Mouse (Mus musculus) fat pad, adult 2 months (tissue): Measurements from ENCODE around the gene Zfc3h1.

Experiments
- DNase-seq: peaks from one replicate; pipeline ENCODE4 v3.0.0-alpha.2; 2011; ENCODE audit warnings: low read depth, low spot score; ENCODE audit errors: extremely low read depth

Gene Zfc3h1

GRCm38 (mm10) chr10:115473213-115473961, 88.6 kb downstream of the Zfc3h1 start:
- no peak for DNase-seq

GRCm38 (mm10) chr10:115475000-115475550, 90.3 kb downstream of the Zfc3h1 start:
- DNase-seq: no peak

- no peak for DNase-seq
These were observed 91.7 kb downstream of the Zfc3h1 start for GRCm38 (mm10) chr10:115476506-115476905.

DNA sequence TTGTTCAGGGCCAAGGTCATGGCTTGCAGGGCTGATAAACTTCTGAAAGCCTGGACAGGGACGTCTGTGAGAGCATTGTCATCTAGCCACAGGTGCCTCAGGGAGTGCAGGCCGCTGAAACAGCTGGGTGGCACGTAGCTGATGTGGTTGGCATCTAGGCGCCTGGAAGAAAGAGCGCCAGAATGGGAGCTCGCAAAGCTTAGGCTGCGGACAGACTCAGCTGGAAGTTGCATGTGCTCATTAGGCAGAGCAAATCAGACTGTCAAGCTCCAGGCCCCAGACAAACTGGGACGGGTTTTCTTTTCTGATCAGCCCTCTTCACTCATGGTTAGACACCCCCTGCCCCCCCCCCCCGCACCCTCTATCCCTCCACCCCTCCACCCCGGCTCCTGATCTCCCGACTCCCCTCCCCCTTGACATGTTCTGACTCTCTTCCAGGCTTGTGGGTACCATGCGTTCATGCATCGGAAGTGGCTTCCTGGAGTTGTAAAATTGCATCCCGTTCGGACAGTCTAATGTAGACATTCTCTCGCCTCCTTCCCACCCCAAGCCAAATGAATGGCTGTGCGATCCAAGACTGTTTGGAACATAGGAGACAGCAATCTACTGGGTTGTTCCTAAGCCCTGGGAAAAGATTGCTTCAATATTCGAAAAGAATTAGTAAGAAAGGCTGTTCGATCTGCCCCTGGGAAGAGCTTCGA, 93.8 kb downstream of the Zfc3h1 start:
- no peak for DNase-seq
